Mouse (Mus musculus) embryonic facial prominence, embryonic 13.5 days (tissue): ENCODE results near the gene Gpr142. TPM values are rescaled to one million over a fixed set of nuclear protein-coding genes. Genes with fewer than 3 reads are reported as not detected.

ENCODE experiments used
- ATAC-seq: fragments of 200-750 bp; cut with Nextera tagmentation; 2 replicates; pipeline ENCODE4 v1.8.0; 2017; ENCODE audit warnings: low read depth; ENCODE audit not compliant: insufficient number of reproducible peaks, insufficient read depth, low FRiP score, low TSS enrichment
- H3K27ac ChIP-seq: fragments of 300-500 bp; sonication (generic); 2 replicates; pipeline ENCODE4 v1.5.1; 2015; ENCODE audit warnings: moderate library complexity, mild to moderate bottlenecking, inconsistent platforms
- H3K27me3 ChIP-seq: fragments of 300-500 bp; sonication (generic); 2 replicates; pipeline ENCODE4 v1.6.1; 2015; ENCODE audit warnings: mild to moderate bottlenecking, inconsistent platforms
- H3K36me3 ChIP-seq: fragments of 300-500 bp; sonication (generic); 2 replicates; pipeline ENCODE4 v1.6.1; 2015; ENCODE audit warnings: mild to moderate bottlenecking, inconsistent platforms
- H3K4me1 ChIP-seq: fragments of 300-500 bp; sonication (generic); 2 replicates; pipeline ENCODE4 v1.6.1; 2015; ENCODE audit warnings: inconsistent platforms
- H3K4me2 ChIP-seq: fragments of 300-500 bp; sonication (generic); 2 replicates; pipeline ENCODE4 v1.6.1; 2015; ENCODE audit warnings: moderate library complexity, mild to moderate bottlenecking, inconsistent platforms
- H3K4me3 ChIP-seq: fragments of 300-500 bp; sonication (generic); 2 replicates; pipeline ENCODE4 v1.5.1; 2015; ENCODE audit warnings: mild to moderate bottlenecking, inconsistent platforms
- H3K9ac ChIP-seq: fragments of 300-500 bp; sonication (generic); 2 replicates; pipeline ENCODE4 v1.6.1; 2015; ENCODE audit warnings: mild to moderate bottlenecking, inconsistent platforms
- H3K9me3 ChIP-seq: fragments of 300-500 bp; sonication (generic); 2 replicates; pipeline ENCODE4 v1.6.1; 2016; ENCODE audit warnings: inconsistent platforms
- WGBS: fragments of 180-500 bp; shearing (Covaris S2); methylation state at CpG from one replicate; pipeline ENCODE4 v1.1.7; 2015; ENCODE audit warnings: mixed read lengths; 5-methylcytosine and 5-hydroxymethylcytosine counted together
- polyA plus RNA-seq: library from polyadenylated mRNA; unstranded; fragments of >200 nt; fragmentation: Nextera tagmentation; extraction: Ambion mirVana; gene quantifications from 2 replicates; pipeline ENCODE4 v1.2.1, GENCODE M21; 2015

Gpr142 gene
- polyA plus RNA-seq, 1 experiment from 2014 or later = not detected

DNA sequence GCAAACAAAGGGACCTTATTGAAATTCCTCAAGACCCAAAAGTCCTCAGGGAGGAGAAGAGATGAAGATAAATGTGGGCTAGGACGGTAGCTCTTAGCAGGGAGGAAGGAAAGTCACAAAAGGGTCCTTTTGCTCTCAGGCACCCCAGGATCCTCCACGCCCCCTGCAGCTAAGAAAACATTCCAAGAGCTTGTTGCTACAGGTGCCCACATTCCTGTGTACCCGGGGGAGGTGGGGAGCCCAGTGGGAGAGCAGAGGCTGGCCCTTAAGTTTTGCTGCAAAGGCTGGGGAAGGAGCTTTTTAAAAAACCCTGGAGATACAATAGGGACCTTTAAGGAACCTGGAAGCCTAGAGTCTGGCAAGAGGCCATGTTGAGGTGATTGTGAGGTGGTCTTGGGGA is 21.7 kb downstream of the Gpr142 start:
- no peak overlapping the region for H3K4me2 ChIP-seq
- H3K9me3 ChIP-seq = no peaks in the 10 kb centered on the region
- peaks cover 38% of the 10 kb centered on the region for H3K4me1 ChIP-seq
- 21% methylated on average over 3 of the region's 3 CpGs for WGBS
- no peak overlapping the region for H3K9ac ChIP-seq
- no peaks in the 10 kb centered on the region for H3K27me3 ChIP-seq
- H3K27ac ChIP-seq = no peak overlapping the region
- no peak for ATAC-seq
- H3K36me3 ChIP-seq = no peaks in the 10 kb centered on the region
- H3K4me3 ChIP-seq = no peak overlapping the region

DNA sequence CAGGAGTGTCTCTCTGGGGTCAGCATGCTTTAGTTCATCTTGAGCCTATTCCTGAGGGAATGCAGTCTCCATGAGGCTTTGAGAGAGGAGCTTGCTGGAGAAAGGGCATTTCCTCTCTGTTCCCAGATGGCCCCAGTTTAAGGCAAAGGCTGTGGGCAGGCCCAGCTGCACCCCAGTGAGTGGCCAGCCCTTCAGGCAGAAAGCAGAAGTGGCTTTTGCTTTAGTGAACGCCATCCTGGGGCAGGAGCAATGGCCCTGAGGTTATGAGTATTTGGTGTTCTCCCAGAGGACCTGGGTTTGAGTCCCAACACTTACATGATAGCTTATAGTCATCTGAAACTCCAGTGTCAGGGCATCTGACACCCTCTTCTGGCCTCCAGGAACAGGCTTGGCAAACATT is 22.6 kb downstream of the Gpr142 start:
- H3K27me3 ChIP-seq = no peaks in the 10 kb centered on the region
- H3K27ac ChIP-seq = no peak overlapping the region
- ATAC-seq = no peak
- 55% methylated on average over 1 of the region's 1 CpGs for WGBS
- no peaks in the 10 kb centered on the region for H3K9me3 ChIP-seq
- no peaks in the 10 kb centered on the region for H3K36me3 ChIP-seq
- no peak overlapping the region for H3K9ac ChIP-seq
- H3K4me2 ChIP-seq = no peak overlapping the region
- peaks cover 39% of the 10 kb centered on the region for H3K4me1 ChIP-seq
- no peak overlapping the region for H3K4me3 ChIP-seq

DNA sequence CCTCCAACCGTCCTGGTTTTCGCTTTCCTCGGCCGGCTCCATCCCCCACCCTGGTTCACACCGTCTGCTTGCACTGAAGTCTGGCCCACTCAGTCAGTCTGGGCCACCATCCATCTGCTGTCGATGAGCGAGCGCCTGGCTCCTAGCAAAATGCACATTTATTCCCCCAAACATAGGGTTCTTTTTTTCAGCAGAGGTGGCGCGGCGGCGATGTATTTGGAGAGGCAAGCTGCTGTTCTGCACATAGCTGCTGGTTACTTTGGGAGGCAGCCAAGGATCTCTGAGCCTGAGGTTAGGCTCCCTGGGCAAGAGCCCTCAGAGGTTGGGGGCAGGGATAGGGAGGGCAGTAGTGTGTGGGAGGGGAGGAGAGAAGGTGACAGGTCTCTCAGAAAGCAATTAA is 24.0 kb downstream of the Gpr142 start:
- Histone ChIP-seq H3K36me3 (no peaks in the 10 kb centered on the region), H3K27me3 (no peaks in the 10 kb centered on the region), H3K27ac (peak overlapping the region; percentile 78), H3K4me2 (peak overlapping the region; percentile 32), H3K9me3 (no peaks in the 10 kb centered on the region), H3K4me1 (peaks cover 41% of the 10 kb centered on the region), H3K9ac (0 out of 2 replicates have a peak overlapping the region, but pooled peaks have one; percentile 27), H3K4me3 (no peak overlapping the region)
- 22% methylated on average over 12 of the region's 12 CpGs for WGBS
- peak; percentile 67 for ATAC-seq

DNA sequence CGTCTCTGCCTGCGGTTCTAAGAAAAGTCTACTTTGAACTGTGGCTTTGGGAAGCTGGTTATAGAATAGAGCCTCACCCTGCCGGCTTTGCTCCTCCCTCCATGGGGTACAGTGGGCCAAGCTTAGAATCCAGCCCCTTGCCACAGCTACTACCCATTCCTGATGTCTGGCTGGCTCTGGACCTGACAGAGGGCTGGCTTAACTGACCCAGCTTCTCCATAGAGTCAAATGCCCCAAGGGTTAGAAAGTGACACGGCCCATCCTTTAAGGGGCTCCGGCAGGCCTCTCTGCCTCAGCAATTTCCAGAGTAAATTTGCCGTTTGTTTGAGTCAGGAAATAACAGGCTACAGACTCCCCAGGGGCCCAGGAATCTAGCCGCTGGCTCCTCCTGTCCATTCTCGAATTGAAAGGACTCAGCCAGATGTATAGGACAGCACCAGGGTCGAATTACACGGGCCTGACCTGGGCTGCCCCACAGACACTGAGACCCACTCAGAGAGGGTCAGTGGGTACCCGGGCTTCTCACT is 24.5 kb downstream of the Gpr142 start:
- WGBS = 2% methylated on average over 11 of the region's 11 CpGs
- H3K4me2 ChIP-seq = peak overlapping the region; percentile 32

DNA sequence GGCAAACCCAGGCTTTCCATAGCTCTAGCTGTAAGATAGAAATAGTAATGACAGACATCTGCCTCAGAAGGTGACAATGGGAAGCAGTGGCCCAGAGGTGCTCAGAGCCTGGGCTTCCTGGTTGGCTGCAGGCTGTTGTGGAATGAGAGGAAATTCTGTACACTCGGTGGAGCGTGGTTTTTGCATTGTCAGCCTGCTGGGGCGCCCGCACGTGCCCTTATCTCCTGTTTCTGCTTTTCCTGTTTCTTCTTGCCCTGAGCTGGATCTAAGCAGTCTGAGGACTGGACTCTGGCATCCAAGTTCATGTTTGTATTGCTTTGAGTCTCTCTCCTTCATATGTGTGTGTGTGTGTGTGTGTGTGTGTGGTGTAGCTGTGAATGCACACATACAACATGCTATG is 28.0 kb downstream of the Gpr142 start:
- ATAC-seq = no peak
- Histone ChIP-seq H3K9me3 (no peaks in the 10 kb centered on the region), H3K4me1 (peaks cover 40% of the 10 kb centered on the region), H3K27me3 (no peaks in the 10 kb centered on the region), H3K9ac (no peak overlapping the region), H3K27ac (0 out of 2 replicates have a peak overlapping the region, but pooled peaks have one; percentile 49), H3K4me3 (no peak overlapping the region), H3K36me3 (no peaks in the 10 kb centered on the region), H3K4me2 (no peak overlapping the region)
- WGBS = 46% methylated on average over 5 of the region's 5 CpGs

More for the DNA sequence above, 24.5 kb downstream of the Gpr142 start:
- ATAC-seq = peak; percentile 38; the same call in 1 of the 2 replicates
- H3K36me3 ChIP-seq = no peaks in the 10 kb centered on the region
- H3K9ac ChIP-seq = 0 out of 2 replicates have a peak overlapping the region, but pooled peaks have one; percentile 11
- no peaks in the 10 kb centered on the region for H3K9me3 ChIP-seq
- no peaks in the 10 kb centered on the region for H3K27me3 ChIP-seq
- H3K4me3 ChIP-seq = no peak overlapping the region
- H3K27ac ChIP-seq = peak overlapping the region; percentile 78
- peaks cover 41% of the 10 kb centered on the region for H3K4me1 ChIP-seq

DNA sequence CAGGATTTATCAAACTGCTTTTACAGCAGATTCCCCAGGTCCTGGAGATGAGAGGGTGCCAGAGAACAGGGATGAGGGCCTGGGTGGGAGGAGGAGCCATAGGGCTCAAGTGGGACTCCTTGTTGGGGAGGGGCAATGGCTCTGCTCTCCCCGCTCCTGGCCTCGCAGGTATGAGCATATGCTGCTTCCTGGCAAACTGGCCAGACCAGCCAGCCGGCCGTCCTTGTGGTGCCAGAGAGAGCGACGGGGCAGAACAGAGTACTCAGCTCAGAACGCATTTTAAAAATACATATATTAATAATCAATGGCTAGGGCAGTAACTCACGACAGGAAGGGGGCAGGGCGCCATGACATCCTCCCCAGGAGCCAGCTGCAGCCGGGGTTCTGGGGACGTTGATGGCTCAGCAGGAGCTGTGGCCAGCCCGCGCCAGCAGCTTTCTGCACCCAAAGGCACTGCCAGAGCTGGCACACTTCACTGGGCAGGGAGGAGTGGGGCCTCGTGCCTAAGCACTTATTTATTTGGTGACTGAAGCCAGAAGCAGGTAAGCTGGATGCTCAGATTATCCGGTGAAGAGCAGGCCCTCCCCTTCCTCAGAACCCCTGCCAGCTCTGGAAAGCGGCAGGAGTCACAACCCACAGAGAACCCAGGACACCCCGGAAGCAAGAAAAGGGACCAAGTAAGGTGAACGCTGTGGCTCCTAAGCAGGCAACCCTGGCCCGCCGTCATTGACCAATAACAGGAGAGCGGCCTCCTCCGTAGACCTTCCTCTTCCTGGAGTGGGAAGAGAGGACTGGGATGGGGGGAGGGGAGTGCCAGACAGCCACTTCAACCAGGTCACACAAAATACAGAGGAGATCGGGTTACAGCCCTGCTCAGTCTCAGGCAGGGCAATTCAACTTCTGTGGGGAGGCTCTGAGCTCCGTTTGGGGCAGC is 31.0 kb downstream of the Gpr142 start:
- WGBS = 6% methylated on average over 24 of the region's 24 CpGs
- H3K9ac ChIP-seq = peak overlapping the region; percentile 66
- peak; percentile 81 for ATAC-seq
- H3K4me1 ChIP-seq = peaks cover 22% of the 10 kb centered on the region
- no peaks in the 10 kb centered on the region for H3K36me3 ChIP-seq
- H3K9me3 ChIP-seq = no peaks in the 10 kb centered on the region
- H3K27ac ChIP-seq = peak overlapping the region; percentile 90
- peak overlapping the region; percentile 29 for H3K4me3 ChIP-seq
- no peaks in the 10 kb centered on the region for H3K27me3 ChIP-seq
- peak overlapping the region; percentile 61 for H3K4me2 ChIP-seq

DNA sequence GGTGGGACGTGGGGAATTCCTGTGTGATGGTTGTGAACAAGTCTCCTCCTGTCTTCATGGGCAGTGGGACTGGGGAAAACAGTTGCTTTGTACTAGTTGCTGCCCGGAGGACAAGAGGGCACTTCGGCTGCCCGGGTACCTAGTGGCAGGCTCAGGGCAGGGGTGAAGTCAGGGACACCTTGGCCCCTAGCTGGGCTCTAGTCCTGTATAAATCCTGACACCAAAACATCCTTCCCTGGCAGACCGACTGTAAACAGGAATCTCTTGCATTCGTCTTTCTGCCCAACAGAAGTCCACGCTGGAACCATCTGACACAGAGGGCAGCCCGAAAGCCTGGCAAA is 31.7 kb downstream of the Gpr142 start:
- Histone ChIP-seq H3K9ac (peak overlapping the region; percentile 66), H3K27me3 (no peaks in the 10 kb centered on the region), H3K9me3 (no peaks in the 10 kb centered on the region), H3K4me3 (peak overlapping the region; percentile 29), H3K4me2 (peak overlapping the region; percentile 61), H3K36me3 (no peaks in the 10 kb centered on the region), H3K27ac (peak overlapping the region; percentile 90), H3K4me1 (peaks cover 22% of the 10 kb centered on the region)
- WGBS = 13% methylated on average over 8 of the region's 8 CpGs
- ATAC-seq = no peak

DNA sequence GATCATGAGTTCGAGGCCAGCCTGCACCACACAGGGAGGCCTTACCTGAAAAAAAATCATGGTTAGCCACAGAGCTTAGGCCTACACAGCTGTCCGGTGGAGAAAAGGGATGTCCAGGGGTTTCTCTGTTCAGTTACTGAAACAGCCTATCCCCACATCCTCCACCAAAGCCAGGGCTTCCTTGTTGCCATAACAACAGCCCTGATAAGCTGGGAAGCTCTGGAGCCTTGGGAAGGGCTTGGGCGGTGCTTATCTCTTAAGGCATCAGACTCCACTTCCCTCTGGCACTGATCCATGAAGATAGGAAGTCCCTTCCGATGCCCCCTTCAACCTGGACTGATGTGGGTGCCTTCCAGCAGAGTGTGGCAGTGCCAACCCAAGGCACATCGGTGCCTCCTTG is 34.4 kb downstream of the Gpr142 start:
- H3K27me3 ChIP-seq = no peaks in the 10 kb centered on the region

DNA sequence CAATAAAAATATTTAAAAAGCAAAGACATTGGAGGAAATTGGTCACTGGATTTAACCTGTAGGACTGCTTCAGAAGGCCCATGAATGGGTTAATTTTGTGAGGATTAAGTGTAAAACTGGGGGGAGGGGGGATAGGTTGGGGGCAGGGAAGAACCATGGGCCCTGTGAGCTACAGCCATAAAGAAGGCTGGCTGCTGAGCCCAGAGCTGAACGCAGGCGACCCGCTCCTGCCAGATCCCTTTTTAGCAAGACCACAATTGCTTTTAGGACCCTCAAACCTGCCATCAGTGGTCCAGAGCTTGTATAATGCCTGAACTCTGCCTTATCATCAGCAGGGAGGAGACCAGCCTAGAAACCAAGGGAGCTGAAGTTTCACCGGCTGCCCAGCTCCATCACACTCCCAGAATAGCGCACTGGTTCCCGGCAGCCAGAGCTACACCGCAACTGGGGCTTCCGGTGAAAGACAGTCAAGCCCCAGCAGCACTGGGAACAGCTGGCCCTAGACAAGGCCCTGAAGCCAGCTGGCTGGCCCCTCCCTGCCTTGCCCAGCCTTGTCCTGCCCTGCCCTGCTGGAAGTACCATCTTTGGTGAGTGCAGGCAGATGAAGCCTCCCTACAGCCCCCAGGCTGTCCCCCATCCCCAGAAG is 45.2 kb downstream of the Gpr142 start:
- Histone ChIP-seq H3K27me3 (no peaks in the 10 kb centered on the region), H3K4me1 (peaks cover 18% of the 10 kb centered on the region), H3K4me2 (peak overlapping the region; percentile 23), H3K4me3 (no peak overlapping the region), H3K9me3 (peaks cover 4% of the 10 kb centered on the region; the same call in 1 of the 2 replicates), H3K9ac (peak overlapping the region; percentile 59), H3K27ac (peak overlapping the region; percentile 69), H3K36me3 (no peaks in the 10 kb centered on the region)
- peak; percentile 38; the same call in 1 of the 2 replicates for ATAC-seq
- WGBS = 6% methylated on average over 8 of the region's 8 CpGs

More for the DNA sequence above, 34.4 kb downstream of the Gpr142 start:
- H3K9me3 ChIP-seq = no peaks in the 10 kb centered on the region
- H3K9ac ChIP-seq = no peak overlapping the region
- no peaks in the 10 kb centered on the region for H3K36me3 ChIP-seq
- no peak overlapping the region for H3K27ac ChIP-seq
- no peak overlapping the region for H3K4me3 ChIP-seq
- H3K4me1 ChIP-seq = peaks cover 22% of the 10 kb centered on the region
- no peak for ATAC-seq
- WGBS = 58% methylated on average over 5 of the region's 5 CpGs
- no peak overlapping the region for H3K4me2 ChIP-seq

DNA sequence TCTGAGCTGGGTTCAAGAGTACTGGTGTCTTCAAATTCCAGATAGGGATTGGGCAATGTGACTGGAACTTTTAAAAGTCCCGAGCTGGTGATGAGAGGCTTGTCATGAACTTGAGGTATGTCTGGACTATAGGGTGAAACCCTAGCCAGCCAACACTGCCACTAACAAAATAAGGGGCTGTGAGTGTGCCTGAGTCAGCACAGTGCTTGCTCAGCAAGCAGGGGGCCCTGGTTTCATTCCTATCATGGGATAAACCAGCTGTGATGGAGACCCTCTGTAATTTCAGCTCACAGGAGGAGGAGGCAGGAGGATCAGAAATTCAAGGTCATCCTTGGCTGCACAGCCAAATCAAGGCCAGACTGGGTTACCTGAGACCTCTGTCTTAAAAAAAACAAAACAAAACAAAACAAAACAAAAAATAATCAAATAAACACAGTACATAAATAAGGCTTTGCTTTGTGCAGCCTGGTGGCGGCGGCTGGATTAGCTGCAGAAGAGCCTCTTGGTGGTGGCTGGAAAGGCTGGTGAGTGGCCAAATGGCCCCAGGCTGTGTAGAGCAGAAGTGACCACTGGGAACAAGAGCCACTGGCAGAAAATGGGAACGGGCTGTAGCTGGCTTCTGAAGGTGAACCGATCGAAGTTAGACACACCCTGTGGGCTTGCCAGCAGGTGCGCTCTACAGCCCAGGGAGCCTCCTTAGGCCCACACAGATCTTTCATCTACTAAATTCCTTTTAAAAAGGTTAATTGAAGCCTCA is 45.9 kb downstream of the Gpr142 start:
- Histone ChIP-seq H3K4me2 (peak overlapping the region; percentile 23; the same call in 1 of the 2 replicates), H3K9me3 (peaks cover 4% of the 10 kb centered on the region; the same call in 1 of the 2 replicates), H3K27me3 (no peaks in the 10 kb centered on the region; the same call in 1 of the 2 replicates), H3K9ac (no peak overlapping the region), H3K27ac (peak overlapping the region; percentile 69), H3K36me3 (no peaks in the 10 kb centered on the region), H3K4me3 (no peak overlapping the region), H3K4me1 (peaks cover 25% of the 10 kb centered on the region)
- no peak for ATAC-seq
- WGBS = 55% methylated on average over 7 of the region's 7 CpGs

DNA sequence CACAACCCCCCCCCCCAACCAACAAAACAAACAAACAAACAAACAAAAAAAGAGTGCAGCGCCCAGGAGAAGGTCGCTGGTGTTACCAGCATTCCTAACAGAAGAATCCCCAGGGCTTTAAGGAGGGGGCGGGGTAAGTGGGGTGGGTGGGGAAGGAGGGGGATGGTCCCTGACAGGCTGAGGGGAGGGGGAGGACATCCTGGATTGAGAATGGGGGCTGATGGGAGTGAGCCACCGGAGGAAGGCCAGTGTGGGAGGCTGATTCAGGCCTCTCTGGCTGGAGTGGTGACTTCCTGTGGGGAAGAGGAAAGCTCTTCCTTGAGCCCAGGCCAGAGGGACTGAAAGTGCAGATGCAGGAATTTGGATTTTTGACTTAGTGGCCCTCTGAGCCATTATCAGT is 47.6 kb downstream of the Gpr142 start:
- Histone ChIP-seq H3K4me1 (peaks cover 37% of the 10 kb centered on the region), H3K4me3 (no peak overlapping the region), H3K36me3 (no peaks in the 10 kb centered on the region), H3K27me3 (no peaks in the 10 kb centered on the region; the same call in 1 of the 2 replicates), H3K4me2 (no peak overlapping the region), H3K9me3 (peaks cover 3% of the 10 kb centered on the region; the same call in 1 of the 2 replicates), H3K27ac (no peak overlapping the region), H3K9ac (no peak overlapping the region)
- 68% methylated on average over 4 of the region's 4 CpGs for WGBS
- no peak for ATAC-seq
